Mouse (Mus musculus) gastrocnemius, adult 2 months (tissue): Measurements from ENCODE around the gene Car9. TPM values are rescaled to one million over a fixed set of nuclear protein-coding genes. Genes with fewer than 3 reads are reported as not detected.
"Not testable (repeated sequence)": the region's sequence is repeated elsewhere in the genome, so short reads cannot be mapped to it uniquely, and the experiment has no call there.

Experiments
- DNase-seq: peaks from one replicate; pipeline ENCODE4 v3.0.0; 2022
- H3K27ac ChIP-seq: fragments of 200-600 bp; 2 replicates; pipeline ENCODE4 v1.8.1; 2022; ENCODE audit warnings: mild to moderate bottlenecking
- H3K4me3 ChIP-seq: fragments of 200-600 bp; 2 replicates; pipeline ENCODE4 v1.8.1; 2022; ENCODE audit warnings: mild to moderate bottlenecking, moderate library complexity
- CTCF ChIP-seq: fragments of 200-600 bp; IDR thresholded peaks from 2 replicates; pipeline ENCODE4 v1.8.1; 2022; ENCODE audit warnings: antibody characterized with exemption, mild to moderate bottlenecking, moderate library complexity
- intact Hi-C: fragments of 180-260 bp; cut with DNase I; formaldehyde crosslinking; loops from one replicate; pipeline ENCODE4 v1.15.1; 2025
- total RNA-seq, 2 experiments: library from RNA; stranded (reverse); gene quantifications; 2 replicates each; pipeline ENCODE4 v1.2.3; 2021

The Car9 gene
- total RNA-seq, 2 experiments from 2014 or later: 3.7 to 4.8 TPM

- DNase-seq: no peak
- intact Hi-C loops: no loop called here
- no peak overlapping the region for H3K4me3 ChIP-seq
- TF ChIP-seq CTCF: no peak
- no peak overlapping the region for H3K27ac ChIP-seq
These were observed 24.8 kb upstream of the Car9 start for GRCm38 (mm10) chr4:43481894-43482456.

GRCm38 (mm10) chr4:43482591-43482990 lies 24.2 kb upstream of the Car9 start:
- no peak overlapping the region for H3K27ac ChIP-seq
- intact Hi-C loops: no loop called here
- peak; percentile 64 for DNase-seq
- TF ChIP-seq CTCF: no peak
- no peak overlapping the region for H3K4me3 ChIP-seq

- intact Hi-C loops: no loop called here
- no peak for DNase-seq
- TF ChIP-seq CTCF: no peak
These were observed 23.2 kb upstream of the Car9 start, which contains the start of gene Sit1 for GRCm38 (mm10) chr4:43483535-43484091. Gene Sit1 (minus strand): TSS chr4:43483734.

GRCm38 (mm10) chr4:43485666-43486065 lies 21.1 kb upstream of the Car9 start:
- H3K27ac ChIP-seq, DNase-seq, H3K4me3 ChIP-seq, intact Hi-C loops: not testable (repeated sequence)

More at GRCm38 (mm10) chr4:43483535-43484091, 23.2 kb upstream of the Car9 start, which contains the start of gene Sit1:
- no peak within 1 kb of the TSS for H3K27ac ChIP-seq
- no peak within 1 kb of the TSS for H3K4me3 ChIP-seq

- Histone ChIP-seq H3K27ac (no peak overlapping the region), H3K4me3 (no peak overlapping the region)
- no peak for DNase-seq
- intact Hi-C loops: loop anchor here (10.0 kb wide), 1 partner anchor 445 kb away; the partner anchor contains the start of gene Fam214b
- no peak for TF ChIP-seq CTCF
These were observed 17.2 kb upstream of the Car9 start for GRCm38 (mm10) chr4:43489611-43490010.

GRCm38 (mm10) chr4:43490801-43491200 lies 16.0 kb upstream of the Car9 start:
- intact Hi-C loops: loop anchor here (10.0 kb wide), 1 partner anchor 446 kb away; the partner anchor contains the start of gene Fam214b
- no peak overlapping the region for H3K4me3 ChIP-seq
- no peak for DNase-seq
- no peak overlapping the region for H3K27ac ChIP-seq
- no peak for TF ChIP-seq CTCF

GRCm38 (mm10) chr4:43492101-43492820 lies 14.5 kb upstream of the Car9 start:
- Histone ChIP-seq H3K4me3 (peak overlapping the region; percentile 95), H3K27ac (peak overlapping the region; percentile 96)
- intact Hi-C loops: loop anchor here (10.0 kb wide), 1 partner anchor 447 kb away; the partner anchor contains the start of gene Fam214b
- TF ChIP-seq CTCF: no peak
- DNase-seq: no peak

- H3K4me3 ChIP-seq: peak within 1 kb of the TSS; percentile 95
- H3K27ac ChIP-seq: peak within 1 kb of the TSS; percentile 96
- peak; percentile 95 for DNase-seq
- intact Hi-C loops: loop anchor here (10.0 kb wide), 1 partner anchor 448 kb away; the partner anchor contains the start of gene Fam214b
- TF ChIP-seq CTCF: peak; percentile 4; the same call in 1 of the 2 replicates
These were observed 14.0 kb upstream of the Car9 start, which contains the start of gene Ccdc107 for GRCm38 (mm10) chr4:43492821-43493185. Gene Ccdc107 (plus strand): TSS chr4:43492900.

- intact Hi-C loops: loop anchor here (10.0 kb wide), 1 partner anchor 449 kb away; the partner anchor contains the start of gene Fam214b
- H3K27ac ChIP-seq: peak overlapping the region; percentile 96
- peak; percentile 97 for DNase-seq
These were observed 13.4 kb upstream of the Car9 start for GRCm38 (mm10) chr4:43493186-43493845.

GRCm38 (mm10) chr4:43493846-43494240 lies 12.9 kb upstream of the Car9 start:
- no peak for DNase-seq
- intact Hi-C loops: loop anchor here (10.0 kb wide), 1 partner anchor 449 kb away; the partner anchor contains the start of gene Fam214b
- no peak for TF ChIP-seq CTCF
- peak overlapping the region; percentile 95 for H3K4me3 ChIP-seq
- H3K27ac ChIP-seq: peak overlapping the region; percentile 96

More at GRCm38 (mm10) chr4:43493186-43493845, 13.4 kb upstream of the Car9 start:
- H3K4me3 ChIP-seq: peak overlapping the region; percentile 95
- peak; percentile 11; the same call in 1 of the 2 replicates for TF ChIP-seq CTCF

- Histone ChIP-seq H3K27ac (no peak overlapping the region), H3K4me3 (no peak overlapping the region)
- TF ChIP-seq CTCF: no peak
- intact Hi-C loops: loop anchor here (10.0 kb wide), 1 partner anchor 452 kb away; the partner anchor contains the start of gene Fam214b
- no peak for DNase-seq
These were observed 10.2 kb upstream of the Car9 start for GRCm38 (mm10) chr4:43496587-43496986.

GRCm38 (mm10) chr4:43497405-43497804 lies 9.4 kb upstream of the Car9 start:
- no peak overlapping the region for H3K4me3 ChIP-seq
- intact Hi-C loops: loop anchor here (10.0 kb wide), 1 partner anchor 453 kb away; the partner anchor contains the start of gene Fam214b
- no peak overlapping the region for H3K27ac ChIP-seq
- no peak for TF ChIP-seq CTCF
- DNase-seq: no peak
